Mouse (Mus musculus): ENCODE measurements around the gene Hexb. TPM values are rescaled to one million over a fixed set of nuclear protein-coding genes. Genes with fewer than 3 reads are reported as not detected.
A peak's percentile ranks its signal among the peaks of the same experiment; 100 is the strongest.

Gene Hexb
- polyA plus RNA-seq, 1 experiment from 2014 or later, result 24.2 TPM

DNA sequence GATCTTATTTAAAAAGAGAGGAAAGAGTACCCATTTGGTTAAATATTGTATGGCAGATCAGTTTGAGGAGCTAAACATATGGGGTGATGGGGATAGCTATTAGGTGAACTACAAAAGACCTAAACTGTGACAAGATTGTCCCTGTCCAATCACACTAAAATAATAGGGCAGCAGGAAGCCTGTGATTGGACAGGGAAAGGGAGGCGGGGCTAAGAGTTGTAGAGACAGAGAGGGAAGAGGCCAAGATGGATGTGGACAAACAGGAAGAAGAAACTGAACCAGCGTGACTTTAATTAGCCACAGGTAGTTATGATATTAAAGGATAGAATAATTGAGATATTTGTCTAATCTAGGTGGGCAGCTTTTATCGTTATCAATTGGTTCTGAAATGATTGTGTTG lies 21.9 kb upstream of the Hexb start:
- Histone ChIP-seq H3K4me1 (peaks cover 12% of the 10 kb centered on the region), H3K9me3 (no peaks in the 10 kb centered on the region), H3K4me2 (replicated peaks) (no peak overlapping the region), H3K27ac (replicated peaks) (no peak overlapping the region), H3K36me3 (no peaks in the 10 kb centered on the region), H3K27me3 (no peaks in the 10 kb centered on the region), H3K9ac (replicated peaks) (no peak overlapping the region), H3K4me3 (no peak overlapping the region)
- ATAC-seq (ENCODE audit: low FRiP score, low read depth), result no peak
- 97% methylated on average over 3 of the region's 3 CpGs for WGBS

DNA sequence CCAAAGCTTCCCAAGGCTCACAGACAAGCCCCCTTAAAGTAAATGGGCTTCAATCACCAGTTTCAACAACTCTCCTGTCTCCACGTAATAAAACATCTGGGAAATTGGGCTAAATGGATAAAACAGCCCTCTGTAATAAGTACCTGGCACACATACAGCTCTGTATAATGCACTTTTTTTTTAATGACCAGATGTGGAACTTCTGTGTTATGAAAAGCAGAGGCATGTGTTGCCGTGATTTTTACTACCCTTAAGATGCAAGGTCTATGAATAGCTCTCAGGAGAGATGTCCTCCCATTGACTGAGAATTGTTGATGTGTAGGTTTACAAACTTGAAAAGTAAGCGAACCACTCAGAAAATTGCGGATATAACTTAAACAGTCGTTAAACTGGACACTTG lies 18.0 kb upstream of the Hexb start:
- Histone ChIP-seq H3K27me3 (no peaks in the 10 kb centered on the region), H3K9me3 (no peaks in the 10 kb centered on the region), H3K36me3 (no peaks in the 10 kb centered on the region), H3K27ac (replicated peaks) (0 out of 2 replicates have a peak overlapping the region, but pooled peaks have one; percentile 39), H3K4me2 (replicated peaks) (no peak overlapping the region), H3K9ac (replicated peaks) (no peak overlapping the region), H3K4me1 (peaks cover 22% of the 10 kb centered on the region), H3K4me3 (no peak overlapping the region)
- 82% methylated on average over 5 of the region's 5 CpGs for WGBS
- ATAC-seq (ENCODE audit: low FRiP score, low read depth), result no peak

GRCm38 (mm10) chr13:97215563-97215962 lies 17.4 kb upstream of the Hexb start:
- peak; percentile 55; the same call in 1 of the 2 replicates for ATAC-seq (ENCODE audit: low FRiP score, low read depth)
- Histone ChIP-seq H3K4me3 (no peak overlapping the region), H3K4me2 (replicated peaks) (no peak overlapping the region), H3K9me3 (no peaks in the 10 kb centered on the region), H3K36me3 (no peaks in the 10 kb centered on the region), H3K9ac (replicated peaks) (no peak overlapping the region), H3K4me1 (peaks cover 22% of the 10 kb centered on the region), H3K27me3 (no peaks in the 10 kb centered on the region), H3K27ac (replicated peaks) (0 out of 2 replicates have a peak overlapping the region, but pooled peaks have one; percentile 25)
- 56% methylated on average over 4 of the region's 4 CpGs for WGBS

- Histone ChIP-seq H3K9ac (replicated peaks) (no peak overlapping the region), H3K4me1 (peaks cover 22% of the 10 kb centered on the region), H3K4me3 (no peak overlapping the region), H3K9me3 (no peaks in the 10 kb centered on the region), H3K36me3 (no peaks in the 10 kb centered on the region), H3K27me3 (no peaks in the 10 kb centered on the region), H3K27ac (replicated peaks) (peak overlapping the region; percentile 25; the same call in 1 of the 2 replicates), H3K4me2 (replicated peaks) (no peak overlapping the region)
- 53% methylated on average over 3 of the region's 3 CpGs for WGBS
- ATAC-seq (ENCODE audit: low FRiP score, low read depth), result peak; percentile 39; the same call in 1 of the 2 replicates
Measured at GRCm38 (mm10) chr13:97214583-97215268, 16.6 kb upstream of the Hexb start.

GRCm38 (mm10) chr13:97208500-97209010 lies 10.4 kb upstream of the Hexb start:
- H3K27me3 ChIP-seq, result no peaks in the 10 kb centered on the region
- ATAC-seq (ENCODE audit: low FRiP score, low read depth), result no peak
- H3K4me3 ChIP-seq, result no peak overlapping the region
- H3K9me3 ChIP-seq, result no peaks in the 10 kb centered on the region
- H3K4me2 ChIP-seq (replicated peaks), result no peak overlapping the region
- WGBS, result 80% methylated on average over 3 of the region's 3 CpGs
- H3K4me1 ChIP-seq, result 0 out of 2 replicates have a peak, but pooled peaks cover 6% of the 10 kb centered on the region
- H3K27ac ChIP-seq (replicated peaks), result no peak overlapping the region
- no peak overlapping the region for H3K9ac ChIP-seq (replicated peaks)
- no peaks in the 10 kb centered on the region for H3K36me3 ChIP-seq

DNA sequence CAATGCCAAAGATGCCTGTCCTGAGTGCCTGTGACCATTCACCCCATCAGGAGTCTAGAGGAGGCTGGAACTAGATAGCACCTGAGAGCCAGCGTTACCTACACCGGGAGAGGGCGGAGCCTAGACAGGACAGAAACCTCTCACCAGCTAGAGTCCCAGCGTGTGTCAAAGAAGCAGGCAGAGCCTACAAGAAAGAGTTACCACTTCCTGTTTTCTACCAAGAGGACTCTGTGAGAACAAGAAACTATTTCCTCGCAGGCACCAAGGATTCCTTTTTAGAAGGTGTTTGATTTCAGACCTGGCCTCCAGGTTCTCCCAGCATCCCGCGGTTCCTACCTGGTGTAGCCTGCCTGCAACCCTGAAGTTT lies 9.9 kb upstream of the Hexb start:
- no peak overlapping the region for H3K27ac ChIP-seq (replicated peaks)
- ATAC-seq (ENCODE audit: low FRiP score, low read depth), result no peak
- WGBS, result 67% methylated on average over 7 of the region's 7 CpGs
- H3K9me3 ChIP-seq, result no peaks in the 10 kb centered on the region
- 0 out of 2 replicates have a peak, but pooled peaks cover 6% of the 10 kb centered on the region for H3K4me1 ChIP-seq
- no peak overlapping the region for H3K9ac ChIP-seq (replicated peaks)
- H3K36me3 ChIP-seq, result no peaks in the 10 kb centered on the region
- H3K4me3 ChIP-seq, result no peak overlapping the region
- H3K4me2 ChIP-seq (replicated peaks), result no peak overlapping the region
- no peaks in the 10 kb centered on the region for H3K27me3 ChIP-seq

DNA sequence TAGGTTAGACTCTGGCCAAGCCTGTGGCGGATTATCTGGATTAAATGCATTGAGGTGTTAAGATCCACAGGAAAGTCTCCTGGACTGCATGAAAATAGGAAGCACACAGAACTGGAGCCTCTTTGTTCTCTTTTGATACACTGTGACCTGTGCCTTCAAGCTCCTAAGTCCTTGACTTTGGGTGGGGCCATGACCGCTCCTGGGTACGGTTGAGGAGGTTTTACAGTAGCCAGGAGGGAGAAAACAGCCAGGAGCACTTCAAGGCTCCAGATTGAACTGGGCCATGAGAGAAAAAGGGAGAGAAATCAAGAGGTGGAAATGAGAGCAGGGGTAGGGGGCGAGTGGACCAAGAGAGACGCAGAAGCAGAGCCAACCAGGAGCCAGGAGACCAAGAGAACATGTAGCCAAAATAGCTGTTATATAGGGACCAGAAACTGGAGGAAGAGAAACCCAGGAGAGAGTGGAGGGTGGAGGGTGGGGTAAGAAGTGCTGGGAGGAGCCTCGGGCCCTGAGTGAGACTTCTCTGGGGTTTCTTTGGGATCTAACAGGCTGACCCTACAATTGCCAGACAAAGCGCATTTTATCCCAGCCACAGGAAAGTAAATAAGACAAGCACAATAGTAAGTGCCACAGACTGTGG lies 9.4 kb upstream of the Hexb start:
- Histone ChIP-seq H3K4me1 (0 out of 2 replicates have a peak, but pooled peaks cover 6% of the 10 kb centered on the region), H3K9ac (replicated peaks) (no peak overlapping the region), H3K36me3 (no peaks in the 10 kb centered on the region), H3K9me3 (no peaks in the 10 kb centered on the region), H3K4me3 (no peak overlapping the region), H3K27me3 (no peaks in the 10 kb centered on the region), H3K4me2 (replicated peaks) (no peak overlapping the region), H3K27ac (replicated peaks) (no peak overlapping the region)
- WGBS, result 77% methylated on average over 7 of the region's 7 CpGs
- no peak for ATAC-seq (ENCODE audit: low FRiP score, low read depth)

GRCm38 (mm10) chr13:97206046-97206445 lies 7.9 kb upstream of the Hexb start:
- WGBS, result 87% methylated on average over 2 of the region's 2 CpGs
- H3K4me3 ChIP-seq, result no peak overlapping the region
- H3K36me3 ChIP-seq, result no peaks in the 10 kb centered on the region
- no peak for ATAC-seq (ENCODE audit: low FRiP score, low read depth)
- no peaks in the 10 kb centered on the region for H3K9me3 ChIP-seq
- H3K9ac ChIP-seq (replicated peaks), result no peak overlapping the region
- no peaks in the 10 kb centered on the region for H3K27me3 ChIP-seq
- 0 out of 2 replicates have a peak, but pooled peaks cover 6% of the 10 kb centered on the region for H3K4me1 ChIP-seq
- H3K4me2 ChIP-seq (replicated peaks), result no peak overlapping the region
- H3K27ac ChIP-seq (replicated peaks), result no peak overlapping the region

DNA sequence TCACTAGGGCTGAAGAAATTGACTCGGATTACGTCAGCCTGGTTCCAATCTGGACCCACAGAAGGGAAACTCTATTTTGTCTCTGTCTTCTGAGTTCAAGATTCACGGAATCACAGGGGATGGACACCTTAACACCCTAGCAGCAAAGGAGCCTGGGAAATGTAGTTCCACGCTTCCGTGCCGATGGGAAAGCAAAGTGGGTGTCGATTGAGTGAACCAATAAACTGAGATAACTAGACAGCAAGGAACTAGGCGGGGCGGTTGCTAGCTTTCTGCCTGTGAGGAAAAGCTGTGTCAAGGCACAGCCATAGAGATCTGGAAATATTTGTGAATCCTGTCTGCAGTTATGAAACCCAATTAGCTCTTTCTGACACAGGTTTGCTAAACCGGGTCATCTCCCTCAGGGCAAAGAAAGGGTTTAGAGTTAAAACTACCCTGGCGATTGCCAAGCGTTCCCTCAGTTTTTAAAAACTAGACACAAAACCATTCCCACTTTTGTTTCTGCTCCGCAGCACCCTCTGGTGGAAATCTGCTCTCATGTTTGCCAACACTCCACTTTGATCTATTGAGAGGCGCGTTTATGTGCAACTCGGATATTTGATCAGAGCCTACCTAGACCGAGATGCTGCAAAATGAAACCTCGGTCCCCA lies 7.0 kb upstream of the Hexb start:
- no peak overlapping the region for H3K9ac ChIP-seq (replicated peaks)
- H3K27me3 ChIP-seq, result no peaks in the 10 kb centered on the region
- WGBS, result 14% methylated on average over 18 of the region's 18 CpGs
- no peaks in the 10 kb centered on the region for H3K9me3 ChIP-seq
- H3K27ac ChIP-seq (replicated peaks), result 0 out of 2 replicates have a peak overlapping the region, but pooled peaks have one; percentile 39
- H3K36me3 ChIP-seq, result no peaks in the 10 kb centered on the region
- 0 out of 2 replicates have a peak, but pooled peaks cover 6% of the 10 kb centered on the region for H3K4me1 ChIP-seq
- ATAC-seq (ENCODE audit: low FRiP score, low read depth), result peak; percentile 58; the same call in 1 of the 2 replicates
- H3K4me2 ChIP-seq (replicated peaks), result peak overlapping the region; percentile 61
- peak overlapping the region; percentile 37 for H3K4me3 ChIP-seq

- 0 out of 2 replicates have a peak, but pooled peaks cover 9% of the 10 kb centered on the region for H3K4me1 ChIP-seq
- ATAC-seq (ENCODE audit: low FRiP score, low read depth), result no peak
- H3K36me3 ChIP-seq, result no peaks in the 10 kb centered on the region
- H3K9me3 ChIP-seq, result no peaks in the 10 kb centered on the region
- H3K4me2 ChIP-seq (replicated peaks), result no peak overlapping the region
- H3K9ac ChIP-seq (replicated peaks), result no peak overlapping the region
- H3K27ac ChIP-seq (replicated peaks), result no peak overlapping the region
- 84% methylated on average over 4 of the region's 4 CpGs for WGBS
- peaks cover 3% of the 10 kb centered on the region; the same call in 1 of the 2 replicates for H3K27me3 ChIP-seq
- no peak overlapping the region for H3K4me3 ChIP-seq
Measured at GRCm38 (mm10) chr13:97201896-97202295, 3.7 kb upstream of the Hexb start.

- no peak overlapping the region for H3K9ac ChIP-seq (replicated peaks)
- peaks cover 5% of the 10 kb centered on the region; the same call in 1 of the 2 replicates for H3K27me3 ChIP-seq
- WGBS, result 84% methylated on average over 7 of the region's 7 CpGs
- no peak overlapping the region for H3K4me2 ChIP-seq (replicated peaks)
- no peaks in the 10 kb centered on the region for H3K36me3 ChIP-seq
- H3K4me3 ChIP-seq, result no peak overlapping the region
- 0 out of 2 replicates have a peak, but pooled peaks cover 9% of the 10 kb centered on the region for H3K4me1 ChIP-seq
- no peak for ATAC-seq (ENCODE audit: low FRiP score, low read depth)
- no peaks in the 10 kb centered on the region for H3K9me3 ChIP-seq
- no peak overlapping the region for H3K27ac ChIP-seq (replicated peaks)
Measured at GRCm38 (mm10) chr13:97201076-97201475, 2.9 kb upstream of the Hexb start.

DNA sequence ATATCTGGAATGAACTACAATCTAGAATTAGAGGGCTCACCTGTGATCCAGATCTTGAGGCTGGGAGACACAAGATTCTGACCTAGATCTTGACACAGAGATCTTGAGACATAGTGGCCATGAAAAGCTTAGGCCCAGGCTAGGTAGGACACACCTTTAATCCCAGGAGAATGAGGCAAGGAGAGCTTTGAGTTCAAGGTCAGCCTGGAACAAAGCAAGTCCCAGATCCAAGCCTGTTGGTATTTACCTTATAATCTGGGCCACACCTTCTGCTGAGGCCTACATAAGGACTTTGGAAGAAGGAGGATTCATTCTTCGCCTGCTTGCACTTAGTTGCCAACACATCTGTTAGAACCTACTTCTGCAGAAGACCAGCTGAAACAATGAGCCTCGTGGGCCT lies 966 bp upstream of the Hexb start:
- H3K4me1 ChIP-seq, result 0 out of 2 replicates have a peak, but pooled peaks cover 3% of the 10 kb centered on the region

More for the DNA sequence above, 966 bp upstream of the Hexb start:
- Histone ChIP-seq H3K27me3 (peaks cover 5% of the 10 kb centered on the region; the same call in 1 of the 2 replicates), H3K4me3 (no peak overlapping the region), H3K36me3 (no peaks in the 10 kb centered on the region), H3K4me2 (replicated peaks) (no peak overlapping the region), H3K9me3 (no peaks in the 10 kb centered on the region), H3K9ac (replicated peaks) (no peak overlapping the region), H3K27ac (replicated peaks) (no peak overlapping the region)
- WGBS, result 89% methylated on average over 2 of the region's 2 CpGs
- no peak for ATAC-seq (ENCODE audit: low FRiP score, low read depth)
